Mouse (Mus musculus): ENCODE measurements around the gene Clstn1.

GRCm38 (mm10) chr4:149648031-149648805, 62.0 kb downstream of the Clstn1 start:
- TF ChIP-seq CTCF (IDR thresholded peaks at IDR 0.05; ENCODE audit: low read depth) = no peak
- no peak for TF ChIP-seq EP300 (IDR thresholded peaks at IDR 0.05; ENCODE audit: low read depth)
